ENCODE assay signal across 9 mouse cellular contexts in genomic region chr10:67805131-67805530, GRCm38 (mm10).
DNase-seq lines count a peak whose midpoint lies in the region; ATAC-seq and TF ChIP-seq lines count a peak whose summit lies in the region.
"Had no signal": no experiment of that assay in that cellular context is flagged by ENCODE, and none has a peak within 500 bp of the region (broad histone marks: within the 10 kb centered on the region; RNA-seq: fewer than 3 reads in every experiment).

No protein-coding gene starts in this region.

- H3K27ac ChIP-seq in intestine, postnatal 0 days (ENCODE audit: low read depth, low read length) = no peak overlapping the region
- H3K27ac ChIP-seq in intestine, embryonic 16.5 days (ENCODE audit: low read length) = no peak overlapping the region
- H3K27ac ChIP-seq in ES-E14 (ENCODE audit: insufficient read depth, low read depth, low read length, poor library complexity, severe bottlenecking) = no peak overlapping the region
- H3K27ac ChIP-seq in forebrain, embryonic 16.5 days (ENCODE audit: low read length) = no peak overlapping the region
- H3K27ac ChIP-seq: neural tube, embryonic 13.5 days had no signal

- no peak overlapping the region for H3K9ac ChIP-seq in intestine, postnatal 0 days (ENCODE audit: low read depth, low read length)
- H3K9ac ChIP-seq in intestine, embryonic 16.5 days (ENCODE audit: low read depth, low read length) = no peak overlapping the region
- H3K9ac ChIP-seq in ES-E14 (ENCODE audit: insufficient read depth, low read depth, low read length, poor library complexity, severe bottlenecking) = no peak overlapping the region
- H3K9ac ChIP-seq in forebrain, embryonic 16.5 days (replicated peaks; ENCODE audit: low read depth, low read length) = no peak overlapping the region
- H3K9ac ChIP-seq: neural tube, embryonic 13.5 days had no signal

- no peaks in the 10 kb centered on the region for H3K27me3 ChIP-seq in intestine, postnatal 0 days (replicated peaks; ENCODE audit: control insufficient read depth, insufficient read depth, low read length)
- H3K27me3 ChIP-seq in intestine, embryonic 16.5 days (replicated peaks; ENCODE audit: control insufficient read depth, insufficient read depth, low read length) = no peaks in the 10 kb centered on the region
- no peaks in the 10 kb centered on the region for H3K27me3 ChIP-seq in forebrain, embryonic 16.5 days (replicated peaks; ENCODE audit: control insufficient read depth, insufficient read depth, low read length)
- H3K27me3 ChIP-seq: neural tube, embryonic 13.5 days had no signal

- ATAC-seq in intestine, postnatal 0 days = no peak
- ATAC-seq in intestine, embryonic 16.5 days = no peak
- peak; percentile 20 to 35; a peak in 2 of 4 replicates for ATAC-seq in hematopoietic stem cell, adult 5-6 weeks (replicated peaks in 1 of 2; ENCODE audit: insufficient read depth in 1 of 2, low FRiP score in 2 of 2, low TSS enrichment in 1 of 2, low read depth in 1 of 2, poor library complexity in 2 of 2, severe bottlenecking in 2 of 2)
- no peak for ATAC-seq in forebrain, embryonic 16.5 days

- no peaks in the 10 kb centered on the region for H3K9me3 ChIP-seq in intestine, postnatal 0 days (ENCODE audit: control insufficient read depth)
- no peaks in the 10 kb centered on the region for H3K9me3 ChIP-seq in intestine, embryonic 16.5 days (ENCODE audit: control insufficient read depth, low read length)
- no peaks in the 10 kb centered on the region for H3K9me3 ChIP-seq in ES-E14 (ENCODE audit: control insufficient read depth, insufficient read depth, low read depth, low read length)
- H3K9me3 ChIP-seq in forebrain, embryonic 16.5 days (ENCODE audit: control insufficient read depth, low read length) = no peaks in the 10 kb centered on the region
- H3K9me3 ChIP-seq: neural tube, embryonic 13.5 days had no signal

- DNase-seq in 3T3-L1 (ENCODE audit: low read depth, low spot score) (peak; percentile 71), ES-E14 (ENCODE audit: low read depth, low spot score) (peak; percentile 15)
- DNase-seq in telencephalon, adult 2 months (ENCODE audit: low read depth, low spot score) = peak; percentile 12
- no peak for DNase-seq in gastrocnemius, postnatal 10 days

- no peaks in the 10 kb centered on the region for H3K4me1 ChIP-seq in intestine, postnatal 0 days (replicated peaks; ENCODE audit: control insufficient read depth, insufficient read depth, low read length)
- H3K4me1 ChIP-seq in intestine, embryonic 16.5 days (ENCODE audit: control insufficient read depth, insufficient read depth, low read length) = no peaks in the 10 kb centered on the region
- no peaks in the 10 kb centered on the region for H3K4me1 ChIP-seq in ES-E14 (ENCODE audit: control insufficient read depth in 2 of 2, insufficient read depth in 2 of 2, low read length in 2 of 2, poor library complexity in 1 of 2)
- H3K4me1 ChIP-seq in forebrain, embryonic 16.5 days (replicated peaks; ENCODE audit: control insufficient read depth, insufficient read depth, low read length) = no peaks in the 10 kb centered on the region
- H3K4me1 ChIP-seq: neural tube, embryonic 13.5 days had no signal

- H3K36me3 ChIP-seq in intestine, postnatal 0 days (ENCODE audit: control insufficient read depth, insufficient read depth) = no peaks in the 10 kb centered on the region
- no peaks in the 10 kb centered on the region for H3K36me3 ChIP-seq in intestine, embryonic 16.5 days (ENCODE audit: control insufficient read depth, insufficient read depth, low read length)
- no peaks in the 10 kb centered on the region for H3K36me3 ChIP-seq in ES-E14 (ENCODE audit: control insufficient read depth, insufficient read depth, low read length, poor library complexity, severe bottlenecking)
- H3K36me3 ChIP-seq in forebrain, embryonic 16.5 days (ENCODE audit: control insufficient read depth, insufficient read depth) = no peaks in the 10 kb centered on the region
- H3K36me3 ChIP-seq: neural tube, embryonic 13.5 days had no signal

- H3K4me3 ChIP-seq in intestine, postnatal 0 days (ENCODE audit: low read depth, low read length) = no peak overlapping the region
- no peak overlapping the region for H3K4me3 ChIP-seq in intestine, embryonic 16.5 days (ENCODE audit: low read length)
- H3K4me3 ChIP-seq in ES-E14 (ENCODE audit: insufficient read depth in 1 of 2, low read depth in 1 of 2, low read length in 2 of 2, poor library complexity in 1 of 2, severe bottlenecking in 1 of 2) = no peak overlapping the region
- no peak overlapping the region for H3K4me3 ChIP-seq in forebrain, embryonic 16.5 days (replicated peaks; ENCODE audit: low read length)
- H3K4me3 ChIP-seq: neural tube, embryonic 13.5 days had no signal

- 32% methylated on average over 4 of the region's 4 CpGs for WGBS in intestine, postnatal 0 days
- 40% methylated on average over 4 of the region's 4 CpGs for WGBS in intestine, embryonic 16.5 days
- WGBS in forebrain, embryonic 16.5 days = 34% methylated on average over 4 of the region's 4 CpGs

- in situ Hi-C loops in ES-E14 (cut with MboI; ENCODE audit: low sequenced_read_pairs in 2 of 2, unreplicated experiment in 2 of 2) = no loop called here

- H3K4me2 ChIP-seq in intestine, postnatal 0 days (replicated peaks; ENCODE audit: low read depth) = no peak overlapping the region
- H3K4me2 ChIP-seq in intestine, embryonic 16.5 days (ENCODE audit: low read depth, low read length) = no peak overlapping the region
- H3K4me2 ChIP-seq in forebrain, embryonic 16.5 days (ENCODE audit: low read length) = no peak overlapping the region
- H3K4me2 ChIP-seq: neural tube, embryonic 13.5 days had no signal

- TF ChIP-seq CTCF in intestine, postnatal 0 days (IDR thresholded peaks at IDR 0.05; ENCODE audit: low read depth) = peak; percentile 60

TF ChIP-seq in ES-E14, 5 proteins besides CTCF, POLR2A, EP300 and RAD21:
- TF ChIP-seq HCFC1 (IDR thresholded peaks at IDR 0.05; ENCODE audit: borderline replicate concordance, insufficient read depth, low read length) (no peak), ZC3H11A (IDR thresholded peaks at IDR 0.05; ENCODE audit: borderline replicate concordance, low read depth, low read length) (0 out of 2 replicates have a peak, but pooled peaks have one; percentile 37), ZNF384 (IDR thresholded peaks at IDR 0.05; ENCODE audit: low read depth, low read length) (peak; percentile 95)

Comparison
In these comparisons a context has a peak if more than half of its experiments do, and no peak if none do; other contexts are left out.
1. ATAC-seq: peak in hematopoietic stem cell, adult 5-6 weeks (2 of 2); none in intestine, postnatal 0 days (single experiment), intestine, embryonic 16.5 days (single experiment) and forebrain, embryonic 16.5 days (single experiment).